Mouse (Mus musculus): ENCODE data around the gene Gtf2h2. TPM values are rescaled to one million over a fixed set of nuclear protein-coding genes. Genes with fewer than 3 reads are reported as not detected.
"Not testable (repeated sequence)": the region's sequence is repeated elsewhere in the genome, so short reads cannot be mapped to it uniquely, and the experiment has no call there.

Gtf2h2 gene
- polyA plus RNA-seq, 1 experiment = 61.3 TPM

DNA sequence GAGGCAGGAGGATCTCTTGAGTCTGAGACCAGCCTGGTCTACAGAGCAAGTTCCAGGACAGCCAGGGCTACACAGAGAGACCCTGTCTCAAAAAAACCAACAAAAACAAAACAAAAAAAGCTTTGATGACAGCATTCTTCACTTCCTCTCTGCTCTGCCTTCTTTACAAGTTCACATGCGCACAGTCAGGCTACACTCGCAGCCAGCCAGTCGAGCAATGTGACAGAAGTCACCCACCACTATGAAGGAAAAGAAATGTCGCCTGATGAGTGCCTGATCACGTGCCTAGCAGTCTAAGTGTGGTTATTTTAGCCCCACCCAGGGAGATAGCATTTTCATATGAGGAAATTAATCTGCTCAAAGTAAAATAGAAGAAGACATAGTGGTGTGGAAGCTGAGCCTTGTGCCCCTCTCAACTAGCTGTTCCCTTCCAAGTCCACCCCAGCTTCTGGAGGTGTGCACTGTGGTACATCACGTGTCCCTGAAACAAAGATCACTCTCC is 25.3 kb upstream of the Gtf2h2 start:
- TF ChIP-seq CTCF (IDR thresholded peaks at IDR 0.05; ENCODE audit: borderline replicate concordance, extremely low read depth, insufficient read depth, insufficient read length) (no peak), POLR2A (IDR thresholded peaks at IDR 0.05; ENCODE audit: borderline replicate concordance, extremely low read depth, insufficient read depth, insufficient read length, poor library complexity, severe bottlenecking) (no peak)
- no peak for DNase-seq (ENCODE audit: low read depth)

DNA sequence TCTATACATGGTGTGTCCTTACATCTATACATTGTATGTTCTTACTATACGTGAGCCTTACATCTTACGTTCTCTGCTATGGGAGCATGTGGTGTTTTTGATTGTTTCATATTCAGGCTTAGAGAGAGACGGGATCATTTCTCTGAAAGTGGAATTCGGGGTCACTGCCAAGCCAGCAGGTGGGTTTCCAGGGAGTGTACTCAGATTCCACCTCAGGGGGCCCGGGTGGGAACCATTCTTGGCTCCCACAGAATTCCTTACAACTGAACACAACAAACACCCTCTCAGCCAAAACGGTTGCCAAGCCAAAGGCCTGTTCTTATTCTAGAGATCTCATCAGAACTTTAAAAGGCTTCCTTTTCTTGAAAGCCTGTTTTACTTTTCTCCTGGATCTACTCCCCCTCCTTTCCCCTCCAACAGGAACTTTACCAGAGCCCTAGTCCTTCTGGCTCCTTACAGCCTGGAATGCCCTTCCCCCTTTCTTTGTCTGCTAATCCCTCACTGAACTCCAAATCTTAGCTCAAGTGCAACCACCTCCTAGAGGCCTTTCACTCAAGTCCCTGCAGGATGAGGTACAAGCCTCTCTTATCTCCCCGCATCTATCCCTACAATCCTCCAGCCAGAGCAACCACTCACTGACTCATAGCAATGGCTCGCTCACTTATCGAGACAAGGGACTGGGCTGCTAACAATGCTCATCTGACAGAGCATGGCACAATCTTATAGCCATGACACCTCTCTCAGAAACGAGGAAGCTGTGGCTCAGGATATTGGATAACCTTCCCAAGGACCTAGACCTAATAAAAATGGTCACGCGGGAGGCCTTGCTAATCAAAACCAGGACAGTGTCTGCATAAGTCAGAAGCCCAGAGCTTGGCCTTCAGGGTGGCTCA is 24.1 kb upstream of the Gtf2h2 start:
- DNase-seq (ENCODE audit: low read depth) = peak; percentile 50
- no peak for TF ChIP-seq POLR2A (IDR thresholded peaks at IDR 0.05; ENCODE audit: borderline replicate concordance, extremely low read depth, insufficient read depth, insufficient read length, poor library complexity, severe bottlenecking)
- no peak for TF ChIP-seq CTCF (IDR thresholded peaks at IDR 0.05; ENCODE audit: borderline replicate concordance, extremely low read depth, insufficient read depth, insufficient read length)

DNA sequence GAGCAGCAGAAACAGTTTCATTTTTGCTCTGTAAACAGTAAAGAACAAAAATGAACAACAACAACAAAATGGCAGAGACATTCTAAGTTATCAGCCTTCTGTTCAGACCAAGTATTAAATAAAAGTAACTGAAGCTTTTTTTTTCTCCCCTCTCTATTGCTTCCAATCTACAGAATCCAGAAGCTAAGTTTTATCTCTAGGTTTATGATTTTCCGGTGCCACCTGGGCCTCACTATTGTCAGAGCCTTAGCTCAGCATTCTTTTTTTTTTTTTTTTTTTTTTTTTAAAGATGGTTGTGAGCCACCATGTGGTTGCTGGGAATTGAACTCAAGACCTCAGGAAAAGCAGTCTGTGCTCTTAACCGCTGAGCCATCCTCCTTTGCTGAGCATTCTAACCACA is 20.4 kb upstream of the Gtf2h2 start:
- no peak for DNase-seq (ENCODE audit: low read depth)
- TF ChIP-seq POLR2A (IDR thresholded peaks at IDR 0.05; ENCODE audit: borderline replicate concordance, extremely low read depth, insufficient read depth, insufficient read length, poor library complexity, severe bottlenecking) (no peak), CTCF (IDR thresholded peaks at IDR 0.05; ENCODE audit: borderline replicate concordance, extremely low read depth, insufficient read depth, insufficient read length) (no peak)

DNA sequence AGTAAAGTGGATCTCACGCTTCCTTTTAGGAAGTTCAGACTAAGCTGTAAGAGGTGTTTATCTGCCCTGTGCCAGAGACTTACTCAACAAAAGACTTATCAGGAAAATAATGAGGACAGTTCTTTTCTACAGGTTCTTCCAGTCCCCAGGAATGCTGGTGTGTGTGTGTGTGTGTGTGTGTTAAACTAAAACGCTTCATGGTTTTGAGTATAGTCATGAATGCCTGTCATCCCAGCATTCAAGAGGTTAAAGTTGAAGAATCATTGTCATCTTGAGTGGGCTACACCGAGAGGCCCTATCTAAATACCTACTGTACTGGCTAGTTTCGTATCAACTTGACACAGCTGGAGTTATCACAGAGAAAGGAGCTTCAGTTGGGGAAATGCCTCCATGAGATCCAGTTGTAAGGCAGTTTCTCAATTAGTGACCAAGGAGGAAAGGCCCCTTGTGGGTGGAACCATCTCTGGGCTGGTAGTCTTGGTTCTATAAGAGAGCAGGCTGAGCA is 19.5 kb upstream of the Gtf2h2 start:
- DNase-seq (ENCODE audit: low read depth) = no peak
- TF ChIP-seq POLR2A (IDR thresholded peaks at IDR 0.05; ENCODE audit: borderline replicate concordance, extremely low read depth, insufficient read depth, insufficient read length, poor library complexity, severe bottlenecking) (no peak), CTCF (IDR thresholded peaks at IDR 0.05; ENCODE audit: borderline replicate concordance, extremely low read depth, insufficient read depth, insufficient read length) (no peak)

DNA sequence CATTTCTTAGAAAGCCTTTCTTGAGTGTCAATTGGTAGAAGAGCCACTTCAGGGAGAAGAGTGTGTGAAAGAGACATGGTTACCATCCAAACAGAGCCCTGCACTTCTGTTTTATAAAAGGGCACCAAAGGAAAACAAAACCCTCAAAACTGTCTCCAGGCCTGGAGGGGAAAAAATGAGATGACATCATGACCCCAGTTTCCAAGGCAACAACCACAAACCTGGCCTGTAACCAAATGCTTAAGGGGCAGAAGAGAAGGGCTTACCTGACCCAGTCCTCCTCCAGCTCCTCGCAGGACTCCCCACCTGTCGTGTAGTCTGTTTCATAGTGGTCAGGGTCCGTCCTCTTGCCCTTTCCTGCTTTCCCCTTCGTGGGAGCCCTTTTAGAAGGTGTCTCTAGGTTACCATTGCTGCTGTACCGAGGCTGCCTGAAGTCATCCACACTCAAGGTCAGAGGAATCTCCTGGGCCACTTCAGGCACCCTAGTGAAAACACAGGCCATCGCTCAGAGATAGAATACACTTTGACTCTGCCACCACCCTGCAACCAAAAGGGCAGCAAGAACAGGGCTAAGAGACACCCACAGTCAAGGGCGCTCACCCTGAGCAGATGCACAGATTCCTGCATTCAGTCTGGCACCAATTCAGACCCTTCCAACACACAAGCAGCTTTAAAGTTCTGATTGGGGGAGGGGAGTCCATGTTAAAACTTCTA is 18.9 kb upstream of the Gtf2h2 start:
- TF ChIP-seq POLR2A (IDR thresholded peaks at IDR 0.05; ENCODE audit: borderline replicate concordance, extremely low read depth, insufficient read depth, insufficient read length, poor library complexity, severe bottlenecking) (no peak), CTCF (IDR thresholded peaks at IDR 0.05; ENCODE audit: borderline replicate concordance, extremely low read depth, insufficient read depth, insufficient read length) (no peak)
- no peak for DNase-seq (ENCODE audit: low read depth)

DNA sequence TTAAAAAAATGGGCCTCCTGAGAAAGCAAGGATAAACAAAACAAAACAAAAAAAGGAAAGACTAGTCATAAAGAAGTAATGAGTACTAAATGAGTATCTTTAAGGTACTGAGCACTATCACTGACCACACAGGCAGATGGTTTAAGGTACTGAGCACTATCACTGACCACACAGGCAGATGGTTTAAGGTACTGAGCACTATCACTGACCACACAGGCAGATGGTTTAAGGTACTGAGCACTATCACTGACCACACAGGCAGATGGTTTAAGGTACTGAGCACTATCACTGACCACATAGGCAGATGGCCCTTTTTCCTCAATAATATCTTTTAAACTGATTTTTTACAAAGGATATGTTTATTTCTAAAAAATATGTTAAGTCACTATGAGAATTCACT is 7.2 kb upstream of the Gtf2h2 start:
- not testable (repeated sequence) for DNase-seq (ENCODE audit: low read depth)

DNA sequence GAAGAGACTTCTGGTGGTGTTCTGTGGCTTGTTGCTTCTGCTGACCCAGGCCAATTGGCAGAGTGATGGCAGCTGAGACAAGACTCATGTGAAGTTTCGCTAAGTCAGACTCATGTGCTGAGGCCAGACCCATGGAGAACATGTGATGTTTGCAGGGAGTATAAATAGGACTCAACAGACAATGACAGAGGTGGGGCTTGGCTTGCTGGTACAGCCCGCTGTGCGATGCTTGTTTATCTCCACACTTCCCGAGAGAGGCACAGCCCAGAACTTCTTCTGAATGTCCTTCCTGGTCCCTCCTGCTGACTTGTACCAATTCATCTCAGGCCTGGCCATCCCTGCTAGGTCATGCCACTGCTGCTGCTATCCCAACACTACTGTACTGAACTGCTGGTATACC is 3.0 kb upstream of the Gtf2h2 start:
- no peak for TF ChIP-seq POLR2A (IDR thresholded peaks at IDR 0.05; ENCODE audit: borderline replicate concordance, extremely low read depth, insufficient read depth, insufficient read length, poor library complexity, severe bottlenecking)
- no peak for TF ChIP-seq CTCF (IDR thresholded peaks at IDR 0.05; ENCODE audit: borderline replicate concordance, extremely low read depth, insufficient read depth, insufficient read length)
- no peak for DNase-seq (ENCODE audit: low read depth)

DNA sequence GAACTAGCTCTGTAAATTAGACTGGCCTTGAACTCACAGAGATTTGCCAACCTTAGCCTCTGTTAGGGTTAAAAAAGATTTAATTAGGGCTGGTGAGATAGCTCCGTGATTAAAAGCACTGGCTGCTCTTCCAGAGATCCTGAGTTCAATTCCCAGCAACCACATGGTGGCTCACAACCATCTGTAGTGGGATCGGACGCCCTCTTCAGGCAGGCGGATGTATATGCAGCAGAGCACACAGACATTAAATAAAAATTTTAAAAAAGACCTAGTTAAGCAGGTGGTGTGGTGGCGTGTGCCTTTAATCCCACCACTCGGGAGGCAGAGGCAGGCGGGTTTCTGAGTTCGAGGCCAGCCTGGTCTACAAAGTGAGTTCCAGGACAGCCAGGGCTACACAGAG is 2.0 kb upstream of the Gtf2h2 start:
- DNase-seq (ENCODE audit: low read depth) = not testable (repeated sequence)

DNA sequence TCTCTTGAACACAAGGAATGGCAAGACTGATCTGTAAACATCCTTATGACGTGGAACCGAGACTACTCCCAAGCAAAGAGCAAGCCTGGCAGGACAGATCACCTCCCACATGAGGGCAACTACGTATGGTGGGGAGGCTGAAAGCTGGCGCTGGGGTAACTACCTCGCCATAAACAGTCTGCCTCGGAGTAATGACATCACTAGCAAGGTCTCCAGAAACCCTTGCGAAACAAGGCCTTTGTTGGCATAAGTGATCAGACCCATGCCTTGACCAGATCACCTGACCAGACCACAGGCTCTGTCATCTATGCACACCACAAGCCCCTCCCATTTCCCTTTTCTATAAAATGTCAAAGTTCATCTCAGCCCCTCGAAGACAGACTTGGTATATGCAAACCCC is 934 bp upstream of the Gtf2h2 start:
- no peak for TF ChIP-seq CTCF (IDR thresholded peaks at IDR 0.05; ENCODE audit: borderline replicate concordance, extremely low read depth, insufficient read depth, insufficient read length)
- TF ChIP-seq POLR2A (IDR thresholded peaks at IDR 0.05; ENCODE audit: borderline replicate concordance, extremely low read depth, insufficient read depth, insufficient read length, poor library complexity, severe bottlenecking) = no peak
- no peak for DNase-seq (ENCODE audit: low read depth)

DNA sequence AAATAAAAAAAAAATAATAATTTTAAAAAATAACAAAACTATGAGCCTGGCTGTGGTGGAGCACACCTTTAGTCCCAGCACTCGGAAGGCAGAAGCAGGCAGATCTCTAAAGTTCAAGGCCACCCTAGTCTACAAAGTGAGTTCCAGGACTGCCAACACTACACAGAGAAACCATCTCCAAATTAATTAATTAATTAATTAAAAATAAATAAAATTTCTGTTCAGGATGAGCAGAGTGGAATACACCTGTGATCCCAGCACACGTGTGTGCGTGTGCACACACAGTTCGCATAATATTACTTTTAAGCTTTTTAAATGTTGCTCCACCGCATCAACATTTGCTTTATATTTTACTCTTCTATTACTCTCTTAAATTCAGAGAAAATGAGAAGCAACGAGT is 756 bp downstream of the Gtf2h2 start:
- no peak for TF ChIP-seq CTCF (IDR thresholded peaks at IDR 0.05; ENCODE audit: borderline replicate concordance, extremely low read depth, insufficient read depth, insufficient read length)
- TF ChIP-seq POLR2A (IDR thresholded peaks at IDR 0.05; ENCODE audit: borderline replicate concordance, extremely low read depth, insufficient read depth, insufficient read length, poor library complexity, severe bottlenecking) = no peak
- no peak for DNase-seq (ENCODE audit: low read depth)

DNA sequence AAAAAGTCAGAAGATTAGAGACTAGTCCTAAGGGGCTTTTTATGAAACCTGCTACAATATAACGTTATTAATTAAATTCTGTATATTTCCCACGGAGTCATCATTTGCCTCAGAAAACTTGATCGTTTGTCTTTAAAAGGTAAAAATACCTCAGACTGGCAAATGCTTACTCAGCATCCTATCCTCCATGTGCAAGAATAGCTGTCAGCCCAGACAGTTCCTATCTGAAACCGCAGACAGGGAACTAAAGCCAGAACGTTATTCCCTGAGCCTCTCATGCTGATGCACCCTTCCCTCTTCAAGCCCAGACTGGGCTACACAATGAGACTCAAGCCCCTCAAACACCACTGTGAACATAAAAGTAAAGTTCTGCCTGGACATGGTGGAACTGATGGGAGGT is 2.0 kb downstream of the Gtf2h2 start:
- TF ChIP-seq CTCF (IDR thresholded peaks at IDR 0.05; ENCODE audit: borderline replicate concordance, extremely low read depth, insufficient read depth, insufficient read length) (no peak), POLR2A (IDR thresholded peaks at IDR 0.05; ENCODE audit: borderline replicate concordance, extremely low read depth, insufficient read depth, insufficient read length, poor library complexity, severe bottlenecking) (no peak)
- no peak for DNase-seq (ENCODE audit: low read depth)

DNA sequence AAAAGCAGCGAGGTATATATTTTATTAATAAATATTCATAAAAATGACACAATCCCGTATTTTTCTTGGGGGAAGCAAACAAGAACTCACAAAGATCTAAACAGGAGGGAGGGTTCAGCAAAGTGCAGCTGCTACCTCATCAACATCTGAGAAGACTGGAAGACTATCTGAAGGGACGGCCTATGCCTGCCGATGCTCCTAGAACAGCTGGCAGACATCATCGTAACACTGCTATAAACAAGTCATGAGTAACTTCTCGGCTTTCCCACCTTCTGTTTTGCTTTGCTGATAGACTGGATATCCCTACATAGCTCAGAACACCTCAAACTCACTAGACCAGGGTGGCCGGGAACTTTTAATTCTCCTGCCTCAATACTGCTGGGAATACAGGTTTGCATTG is 8.8 kb downstream of the Gtf2h2 start:
- TF ChIP-seq CTCF (IDR thresholded peaks at IDR 0.05; ENCODE audit: borderline replicate concordance, extremely low read depth, insufficient read depth, insufficient read length) = no peak
- DNase-seq (ENCODE audit: low read depth) = no peak

Measured in brain, embryonic 14.5 days (tissue).